Mouse (Mus musculus) cerebellum, adult 2 months (tissue): Measurements from ENCODE around the gene Bcas3. TPM values are rescaled to one million over a fixed set of nuclear protein-coding genes. Genes with fewer than 3 reads are reported as not detected.

Experiments
- DNase-seq, 2 experiments: peaks; one replicate each; pipeline ENCODE4 v3.0.0; 2021
- H3K27ac ChIP-seq: fragments of 200-500 bp; 2 replicates; pipeline ENCODE4 v1.5.1; 2012; ENCODE audit warnings: low read length, control low read depth, inconsistent platforms; ENCODE audit not compliant: insufficient read depth
- H3K27me3 ChIP-seq: fragments of 200-500 bp; 2 replicates; pipeline ENCODE4 v1.6.1; 2012; ENCODE audit warnings: inconsistent platforms, mild to moderate bottlenecking, low read length, moderate library complexity; ENCODE audit not compliant: control insufficient read depth, insufficient read depth
- H3K4me1 ChIP-seq: fragments of 200-500 bp; 2 replicates; pipeline ENCODE4 v1.6.1; 2011; ENCODE audit warnings: low read length; ENCODE audit not compliant: control insufficient read depth, insufficient read depth
- H3K4me3 ChIP-seq: fragments of 200-500 bp; replicated peaks from 2 replicates; pipeline ENCODE3; 2011; ENCODE audit warnings: mild to moderate bottlenecking, low read depth, low read length, control low read depth; ENCODE audit not compliant: insufficient read depth
- CTCF ChIP-seq: fragments of 200-500 bp; IDR thresholded peaks from 2 replicates; pipeline ENCODE4 v1.5.1; 2011; ENCODE audit warnings: low read depth, mild to moderate bottlenecking, control low read depth, low read length, moderate library complexity, borderline replicate concordance; ENCODE audit not compliant: insufficient read depth
- POLR2A ChIP-seq: fragments of 200-500 bp; IDR thresholded peaks from 2 replicates; pipeline ENCODE4 v1.6.1; 2011; ENCODE audit warnings: low read length, control low read depth, borderline replicate concordance; ENCODE audit not compliant: insufficient read depth
- WGBS: fragments of 180-500 bp; shearing (Covaris S2); methylation state at CpG from one replicate; pipeline ENCODE4 v1.1.7; 2018; 5-methylcytosine and 5-hydroxymethylcytosine counted together
- polyA plus RNA-seq: library from polyadenylated mRNA; depleted of rRNA; stranded (reverse); fragments of >200 nt; gene quantifications from 2 replicates; pipeline ENCODE4 v1.2.3, GENCODE M21; 2012

Gene Bcas3
- polyA plus RNA-seq, 1 experiment = 44.4 TPM

DNA sequence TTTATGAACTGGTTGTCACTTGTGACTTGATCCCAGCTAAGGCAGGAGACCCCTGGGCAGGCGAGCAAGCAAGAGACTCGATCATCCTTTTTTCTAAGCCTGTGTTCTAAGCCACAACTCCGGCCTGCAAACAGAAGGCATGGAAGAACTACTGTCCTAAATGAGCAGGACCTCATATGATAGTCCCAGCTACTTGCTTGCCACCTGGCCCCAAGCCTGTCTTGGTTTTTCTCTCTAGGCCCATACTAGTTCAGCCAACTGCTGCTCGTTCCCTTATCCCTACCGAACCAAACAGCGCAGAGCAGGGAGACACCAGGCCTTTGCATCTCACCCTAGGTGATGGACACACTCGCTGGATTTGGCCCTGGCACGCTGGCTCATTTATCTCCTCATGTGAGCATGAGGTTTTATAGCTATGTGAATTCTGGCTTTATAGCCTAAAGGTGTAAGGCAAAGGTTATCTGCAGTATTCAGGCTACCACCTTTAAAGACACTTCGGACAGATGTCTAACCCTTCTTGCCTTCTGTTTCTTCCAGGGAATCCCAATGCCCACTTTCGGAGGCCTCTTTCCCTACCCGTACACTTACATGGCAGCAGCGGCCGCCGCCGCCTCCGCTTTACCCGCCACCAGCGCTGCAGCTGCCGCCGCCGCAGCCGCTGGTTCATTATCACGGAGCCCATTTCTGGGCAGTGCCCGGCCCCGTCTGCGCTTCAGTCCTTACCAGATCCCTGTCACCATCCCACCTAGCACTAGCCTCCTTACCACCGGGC lies 487.2 kb downstream of the Bcas3 start:
- Histone ChIP-seq H3K27ac (no peak overlapping the region), H3K4me1 (peaks cover 8% of the 10 kb centered on the region; the same call in 1 of the 2 replicates), H3K4me3 (no peak overlapping the region), H3K27me3 (peaks cover 44% of the 10 kb centered on the region; the same call in 1 of the 2 replicates)
- WGBS = 24% methylated on average over 27 of the region's 27 CpGs
- no peak for TF ChIP-seq CTCF
- no peak for TF ChIP-seq POLR2A
- DNase-seq = no peak

DNA sequence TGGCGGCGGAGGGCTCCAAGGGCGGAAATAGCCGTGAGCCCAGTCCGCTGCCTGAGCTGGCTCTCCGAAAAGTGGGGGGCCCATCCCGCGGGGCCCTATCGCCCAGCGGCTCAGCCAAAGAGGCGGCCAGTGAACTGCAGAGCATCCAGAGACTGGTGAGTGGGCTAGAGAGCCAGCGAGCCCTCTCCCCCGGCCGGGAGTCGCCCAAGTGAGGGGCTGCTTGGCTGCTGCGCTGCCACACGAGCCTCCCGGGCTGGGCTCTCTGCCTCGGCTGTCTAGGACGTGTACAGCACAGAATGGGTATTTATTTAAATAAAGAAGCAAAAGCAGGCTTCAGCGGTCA lies 487.8 kb downstream of the Bcas3 start:
- H3K4me1 ChIP-seq = peaks cover 8% of the 10 kb centered on the region; the same call in 1 of the 2 replicates
- WGBS = 3% methylated on average over 21 of the region's 21 CpGs
- no peak overlapping the region for H3K4me3 ChIP-seq
- H3K27ac ChIP-seq = no peak overlapping the region
- H3K27me3 ChIP-seq = peaks cover 44% of the 10 kb centered on the region; the same call in 1 of the 2 replicates
- DNase-seq = no peak
- TF ChIP-seq CTCF = no peak
- TF ChIP-seq POLR2A = no peak

DNA sequence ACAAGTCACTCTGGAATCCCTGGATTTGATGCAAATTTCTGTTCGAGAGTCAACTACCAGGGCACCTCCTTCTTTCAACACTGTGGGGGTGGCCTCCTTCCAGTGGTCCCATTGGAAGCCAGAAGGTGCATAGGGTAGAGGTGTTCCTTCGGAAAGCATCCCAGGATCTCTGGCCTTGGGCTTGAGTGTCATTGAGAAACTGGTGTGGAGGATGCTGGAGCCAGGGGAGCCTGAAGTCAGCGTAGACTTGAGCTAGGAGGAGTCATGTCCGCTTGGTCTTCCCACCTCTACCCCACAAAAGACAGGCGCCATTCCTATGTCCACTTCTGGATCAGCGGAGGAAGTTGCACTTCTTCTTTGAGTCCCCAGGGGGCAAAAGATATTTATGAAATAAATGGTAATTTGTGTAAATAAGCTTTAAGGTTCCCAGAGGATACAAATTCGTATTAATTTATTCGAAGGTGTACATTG lies 488.3 kb downstream of the Bcas3 start:
- TF ChIP-seq CTCF (no peak), POLR2A (no peak)
- Histone ChIP-seq H3K27ac (no peak overlapping the region), H3K4me3 (no peak overlapping the region), H3K4me1 (peaks cover 8% of the 10 kb centered on the region; the same call in 1 of the 2 replicates), H3K27me3 (peaks cover 40% of the 10 kb centered on the region; the same call in 1 of the 2 replicates)
- DNase-seq = no peak
- 15% methylated on average over 8 of the region's 8 CpGs for WGBS

- peaks cover 36% of the 10 kb centered on the region; the same call in 1 of the 2 replicates for H3K27me3 ChIP-seq
- DNase-seq = peak in 1 of 2 experiments; percentile 45
- TF ChIP-seq CTCF = peak; percentile 52; the same call in 1 of the 2 replicates
- no peak for TF ChIP-seq POLR2A
- 2% methylated on average over 30 of the region's 32 CpGs for WGBS
- H3K4me1 ChIP-seq = peaks cover 8% of the 10 kb centered on the region; the same call in 1 of the 2 replicates
- H3K27ac ChIP-seq = no peak overlapping the region
- no peak overlapping the region for H3K4me3 ChIP-seq
Observed at GRCm38 (mm10) chr11:85841980-85842379, 489.0 kb downstream of the Bcas3 start.

DNA sequence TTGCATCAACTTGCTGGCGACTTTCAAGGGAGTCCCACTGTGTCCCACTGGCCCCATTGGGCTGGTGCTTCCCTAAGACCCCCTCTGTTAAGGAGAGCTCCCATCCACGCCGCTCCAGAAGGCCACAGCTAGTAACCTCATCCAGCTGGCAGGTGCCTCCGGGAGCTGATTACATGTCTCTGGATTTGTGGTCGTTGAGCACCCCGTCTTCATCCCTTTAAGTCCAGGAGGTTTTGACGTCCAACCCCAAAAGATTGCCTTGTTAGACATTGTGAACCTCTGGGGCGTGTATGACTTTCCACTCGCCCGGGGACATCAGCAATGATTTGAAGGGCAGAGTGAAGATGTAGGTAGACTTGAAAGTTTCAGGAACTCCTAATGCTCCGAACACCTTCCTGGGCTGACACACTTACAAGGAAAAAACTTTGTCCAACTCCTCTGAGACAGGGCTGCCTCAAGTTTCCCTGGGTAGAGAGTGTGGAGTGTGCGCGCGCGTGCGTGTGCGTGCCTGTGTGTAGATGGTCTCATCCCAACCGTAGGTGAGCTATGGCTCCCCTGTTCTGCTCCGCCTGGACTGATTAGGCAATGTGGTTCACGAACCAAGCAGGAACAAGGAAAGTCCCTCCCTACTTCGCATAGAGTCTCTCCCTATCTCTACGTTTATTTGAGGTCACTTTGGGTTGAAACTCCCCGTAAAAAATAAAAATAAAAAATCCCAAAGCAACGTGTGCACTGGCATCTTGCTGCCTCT lies 489.8 kb downstream of the Bcas3 start:
- TF ChIP-seq POLR2A = no peak
- TF ChIP-seq CTCF = no peak
- DNase-seq = no peak
- H3K27me3 ChIP-seq = peaks cover 32% of the 10 kb centered on the region; the same call in 1 of the 2 replicates
- H3K27ac ChIP-seq = no peak overlapping the region
- peaks cover 8% of the 10 kb centered on the region; the same call in 1 of the 2 replicates for H3K4me1 ChIP-seq
- no peak overlapping the region for H3K4me3 ChIP-seq
- WGBS = 7% methylated on average over 24 of the region's 24 CpGs

- DNase-seq = no peak
- WGBS = 2% methylated on average over 18 of the region's 18 CpGs
- H3K27ac ChIP-seq = no peak overlapping the region
Observed at GRCm38 (mm10) chr11:85843347-85843692, 490.4 kb downstream of the Bcas3 start.

GRCm38 (mm10) chr11:85844144-85844965 lies 491.4 kb downstream of the Bcas3 start:
- no peak overlapping the region for H3K27ac ChIP-seq
- peak; percentile 68 to 77 for DNase-seq
- peak overlapping the region; percentile 29 for H3K4me3 ChIP-seq
- H3K4me1 ChIP-seq = 0 out of 2 replicates have a peak, but pooled peaks cover 5% of the 10 kb centered on the region
- H3K27me3 ChIP-seq = peaks cover 26% of the 10 kb centered on the region; the same call in 1 of the 2 replicates
- peak; percentile 69; the same call in 1 of the 2 replicates for TF ChIP-seq CTCF
- no peak for TF ChIP-seq POLR2A
- WGBS = 2% methylated on average over 54 of the region's 54 CpGs

More at GRCm38 (mm10) chr11:85843347-85843692, 490.4 kb downstream of the Bcas3 start:
- H3K4me3 ChIP-seq = no peak overlapping the region
- 0 out of 2 replicates have a peak, but pooled peaks cover 5% of the 10 kb centered on the region for H3K4me1 ChIP-seq
- TF ChIP-seq POLR2A (no peak), CTCF (peak; percentile 51; the same call in 1 of the 2 replicates)
- H3K27me3 ChIP-seq = peaks cover 29% of the 10 kb centered on the region; the same call in 1 of the 2 replicates
